Mouse (Mus musculus) embryonic facial prominence, embryonic 15.5 days (tissue): ENCODE results near the gene Ganc. TPM values are rescaled to one million over a fixed set of nuclear protein-coding genes. Genes with fewer than 3 reads are reported as not detected.

ENCODE experiments used
- ATAC-seq: fragments of 200-750 bp; cut with Nextera tagmentation; 2 replicates; pipeline ENCODE4 v1.8.0; 2017; ENCODE audit warnings: low read depth, moderate TSS enrichment; ENCODE audit not compliant: insufficient number of reproducible peaks, low FRiP score, low TSS enrichment
- H3K27ac ChIP-seq: fragments of 300-500 bp; sonication (generic); replicated peaks from 2 replicates; pipeline ENCODE4 v1.5.1; 2015; ENCODE audit warnings: mild to moderate bottlenecking, inconsistent platforms
- H3K27me3 ChIP-seq: fragments of 300-500 bp; sonication (generic); 2 replicates; pipeline ENCODE4 v1.6.1; 2015; ENCODE audit warnings: inconsistent platforms
- H3K36me3 ChIP-seq: fragments of 300-500 bp; sonication (generic); 2 replicates; pipeline ENCODE4 v1.6.1; 2015; ENCODE audit warnings: mild to moderate bottlenecking, inconsistent platforms
- H3K4me1 ChIP-seq: fragments of 300-500 bp; sonication (generic); 2 replicates; pipeline ENCODE4 v1.6.1; 2015; ENCODE audit warnings: inconsistent platforms
- H3K4me2 ChIP-seq: fragments of 300-500 bp; sonication (generic); replicated peaks from 2 replicates; pipeline ENCODE4 v1.6.1; 2015; ENCODE audit warnings: mild to moderate bottlenecking, inconsistent platforms
- H3K4me3 ChIP-seq: fragments of 300-500 bp; sonication (generic); replicated peaks from 2 replicates; pipeline ENCODE4 v1.5.1; 2015; ENCODE audit warnings: mild to moderate bottlenecking, inconsistent platforms
- H3K9ac ChIP-seq: fragments of 300-500 bp; sonication (generic); 2 replicates; pipeline ENCODE4 v1.6.1; 2015; ENCODE audit warnings: inconsistent platforms
- H3K9me3 ChIP-seq: fragments of 300-500 bp; sonication (generic); replicated peaks from 2 replicates; pipeline ENCODE4 v1.6.1; 2016; ENCODE audit warnings: inconsistent platforms
- WGBS: fragments of 180-500 bp; shearing (Covaris S2); methylation state at CpG from one replicate; pipeline ENCODE4 v1.1.7; 2015; 5-methylcytosine and 5-hydroxymethylcytosine counted together
- polyA plus RNA-seq: library from polyadenylated mRNA; unstranded; fragments of >200 nt; fragmentation: Nextera tagmentation; extraction: Ambion mirVana; gene quantifications from 2 replicates; pipeline ENCODE4 v1.2.1, GENCODE M21; 2015

Ganc gene
- polyA plus RNA-seq, 1 experiment from 2014 or later, result 10.3 TPM

- Histone ChIP-seq H3K9ac (no peak overlapping the region), H3K27ac (no peak overlapping the region), H3K27me3 (no peaks in the 10 kb centered on the region), H3K4me1 (no peaks in the 10 kb centered on the region), H3K4me2 (no peak overlapping the region), H3K4me3 (no peak overlapping the region), H3K9me3 (no peaks in the 10 kb centered on the region), H3K36me3 (no peaks in the 10 kb centered on the region)
- WGBS, result 74% methylated on average over 13 of the region's 13 CpGs
- no peak for ATAC-seq
Observed at GRCm38 (mm10) chr2:120476277-120477087, 72.8 kb downstream of the Ganc start.

GRCm38 (mm10) chr2:120478600-120478999 is 74.9 kb downstream of the Ganc start:
- H3K36me3 ChIP-seq, result no peaks in the 10 kb centered on the region
- H3K4me3 ChIP-seq, result no peak overlapping the region
- no peak overlapping the region for H3K27ac ChIP-seq
- H3K4me2 ChIP-seq, result no peak overlapping the region
- ATAC-seq, result no peak
- H3K9ac ChIP-seq, result no peak overlapping the region
- no peaks in the 10 kb centered on the region for H3K27me3 ChIP-seq
- peaks cover 3% of the 10 kb centered on the region; the same call in 1 of the 2 replicates for H3K4me1 ChIP-seq
- WGBS, result 62% methylated on average over 3 of the region's 3 CpGs
- H3K9me3 ChIP-seq, result no peaks in the 10 kb centered on the region

GRCm38 (mm10) chr2:120481921-120482320 is 78.2 kb downstream of the Ganc start:
- Histone ChIP-seq H3K9ac (no peak overlapping the region), H3K4me1 (peaks cover 3% of the 10 kb centered on the region; the same call in 1 of the 2 replicates), H3K36me3 (no peaks in the 10 kb centered on the region), H3K9me3 (no peaks in the 10 kb centered on the region), H3K27me3 (no peaks in the 10 kb centered on the region), H3K4me3 (no peak overlapping the region), H3K27ac (no peak overlapping the region), H3K4me2 (no peak overlapping the region)
- 67% methylated on average over 8 of the region's 8 CpGs for WGBS
- ATAC-seq, result no peak

- H3K27me3 ChIP-seq, result no peaks in the 10 kb centered on the region
- H3K4me1 ChIP-seq, result peaks cover 3% of the 10 kb centered on the region; the same call in 1 of the 2 replicates
- WGBS, result 48% methylated on average over 8 of the region's 8 CpGs
- no peaks in the 10 kb centered on the region for H3K36me3 ChIP-seq
- H3K9me3 ChIP-seq, result no peaks in the 10 kb centered on the region
- no peak overlapping the region for H3K9ac ChIP-seq
- no peak overlapping the region for H3K27ac ChIP-seq
- H3K4me3 ChIP-seq, result no peak overlapping the region
- H3K4me2 ChIP-seq, result no peak overlapping the region
- no peak for ATAC-seq
Observed at GRCm38 (mm10) chr2:120482506-120483389, 79.1 kb downstream of the Ganc start.

- ATAC-seq, result no peak
- H3K27me3 ChIP-seq, result no peaks in the 10 kb centered on the region
- WGBS, result 81% methylated on average over 3 of the region's 3 CpGs
- H3K4me2 ChIP-seq, result no peak overlapping the region
- no peaks in the 10 kb centered on the region for H3K36me3 ChIP-seq
- H3K4me3 ChIP-seq, result no peak overlapping the region
- no peaks in the 10 kb centered on the region for H3K9me3 ChIP-seq
- no peak overlapping the region for H3K9ac ChIP-seq
- H3K27ac ChIP-seq, result no peak overlapping the region
- peaks cover 3% of the 10 kb centered on the region; the same call in 1 of the 2 replicates for H3K4me1 ChIP-seq
Observed at GRCm38 (mm10) chr2:120484241-120484640, 80.5 kb downstream of the Ganc start.

GRCm38 (mm10) chr2:120493254-120493653 is 89.6 kb downstream of the Ganc start:
- H3K27me3 ChIP-seq, result no peaks in the 10 kb centered on the region
- ATAC-seq, result no peak
- WGBS, result 36% methylated on average over 4 of the region's 4 CpGs

GRCm38 (mm10) chr2:120496511-120496910 is 92.8 kb downstream of the Ganc start:
- Histone ChIP-seq H3K4me3 (no peak overlapping the region), H3K4me1 (peaks cover 10% of the 10 kb centered on the region; the same call in 1 of the 2 replicates), H3K9ac (no peak overlapping the region), H3K27ac (no peak overlapping the region), H3K9me3 (no peaks in the 10 kb centered on the region), H3K4me2 (no peak overlapping the region), H3K27me3 (no peaks in the 10 kb centered on the region), H3K36me3 (no peaks in the 10 kb centered on the region)
- 73% methylated on average over 3 of the region's 3 CpGs for WGBS
- no peak for ATAC-seq

More at GRCm38 (mm10) chr2:120493254-120493653, 89.6 kb downstream of the Ganc start:
- Histone ChIP-seq H3K27ac (no peak overlapping the region), H3K36me3 (no peaks in the 10 kb centered on the region), H3K9ac (no peak overlapping the region), H3K4me3 (no peak overlapping the region), H3K9me3 (no peaks in the 10 kb centered on the region), H3K4me1 (no peaks in the 10 kb centered on the region), H3K4me2 (no peak overlapping the region)

- ATAC-seq, result no peak
- Histone ChIP-seq H3K9me3 (no peaks in the 10 kb centered on the region), H3K4me3 (no peak overlapping the region), H3K27ac (no peak overlapping the region), H3K36me3 (peaks cover 12% of the 10 kb centered on the region; the same call in 1 of the 2 replicates), H3K9ac (no peak overlapping the region), H3K4me2 (no peak overlapping the region), H3K27me3 (no peaks in the 10 kb centered on the region), H3K4me1 (peaks cover 12% of the 10 kb centered on the region; the same call in 1 of the 2 replicates)
- WGBS, result 58% methylated on average over 6 of the region's 6 CpGs
Observed at GRCm38 (mm10) chr2:120499971-120500471, 96.3 kb downstream of the Ganc start.

GRCm38 (mm10) chr2:120501136-120501918 is 97.6 kb downstream of the Ganc start:
- Histone ChIP-seq H3K9ac (no peak overlapping the region), H3K4me1 (peaks cover 12% of the 10 kb centered on the region; the same call in 1 of the 2 replicates)

GRCm38 (mm10) chr2:120501931-120502604 is 98.4 kb downstream of the Ganc start:
- H3K4me1 ChIP-seq, result peaks cover 12% of the 10 kb centered on the region; the same call in 1 of the 2 replicates
- 65% methylated on average over 13 of the region's 13 CpGs for WGBS
- peaks cover 26% of the 10 kb centered on the region for H3K36me3 ChIP-seq
- H3K4me3 ChIP-seq, result no peak overlapping the region
- no peaks in the 10 kb centered on the region for H3K27me3 ChIP-seq
- no peak for ATAC-seq
- H3K9ac ChIP-seq, result no peak overlapping the region
- H3K27ac ChIP-seq, result no peak overlapping the region
- no peak overlapping the region for H3K4me2 ChIP-seq
- no peaks in the 10 kb centered on the region for H3K9me3 ChIP-seq

More at GRCm38 (mm10) chr2:120501136-120501918, 97.6 kb downstream of the Ganc start:
- peaks cover 24% of the 10 kb centered on the region for H3K36me3 ChIP-seq
- H3K27me3 ChIP-seq, result no peaks in the 10 kb centered on the region
- no peak overlapping the region for H3K27ac ChIP-seq
- no peak overlapping the region for H3K4me3 ChIP-seq
- H3K9me3 ChIP-seq, result no peaks in the 10 kb centered on the region
- no peak overlapping the region for H3K4me2 ChIP-seq
- no peak for ATAC-seq
- WGBS, result 44% methylated on average over 17 of the region's 17 CpGs
